Mouse (Mus musculus) lung, postnatal 0 days (tissue): ENCODE measurements around the gene Chrnb1. TPM values are rescaled to one million over a fixed set of nuclear protein-coding genes. Genes with fewer than 3 reads are reported as not detected.

Experiments
- ATAC-seq: fragments of 200-750 bp; cut with Nextera tagmentation; 2 replicates; pipeline ENCODE4 v1.8.0; 2017; ENCODE audit warnings: moderate library complexity
- DNase-seq: peaks from one replicate; pipeline ENCODE4 v3.0.0-alpha.2; 2016; ENCODE audit warnings: low spot score
- H3K27ac ChIP-seq: fragments of 300-500 bp; sonication (generic); 2 replicates; pipeline ENCODE4 v1.5.1; 2014; ENCODE audit warnings: antibody characterized with exemption, mild to moderate bottlenecking, low read length, mixed read lengths
- H3K27me3 ChIP-seq: fragments of 300-500 bp; sonication (generic); replicated peaks from 2 replicates; pipeline ENCODE4 v1.6.1; 2014; ENCODE audit warnings: low read length, mixed read lengths; ENCODE audit not compliant: insufficient read depth
- H3K36me3 ChIP-seq: fragments of 300-500 bp; sonication (generic); 2 replicates; pipeline ENCODE4 v1.6.1; 2014; ENCODE audit warnings: low read length, mixed read lengths; ENCODE audit not compliant: insufficient read depth
- H3K4me1 ChIP-seq: fragments of 300-500 bp; sonication (generic); 2 replicates; pipeline ENCODE4 v1.6.1; 2014; ENCODE audit warnings: antibody characterized with exemption, low read depth, low read length, mixed read lengths; ENCODE audit not compliant: insufficient read depth
- H3K4me2 ChIP-seq: fragments of 300-500 bp; sonication (generic); replicated peaks from 2 replicates; pipeline ENCODE4 v1.6.1; 2014; ENCODE audit warnings: low read depth, mild to moderate bottlenecking, low read length, moderate library complexity, mixed read lengths
- H3K4me3 ChIP-seq: fragments of 300-500 bp; sonication (generic); 2 replicates; pipeline ENCODE4 v1.5.1; 2014; ENCODE audit warnings: low read depth, low read length
- H3K9ac ChIP-seq: fragments of 300-500 bp; sonication (generic); replicated peaks from 2 replicates; pipeline ENCODE4 v1.6.1; 2014; ENCODE audit warnings: low read depth, mild to moderate bottlenecking
- H3K9me3 ChIP-seq: fragments of 300-500 bp; sonication (generic); 2 replicates; pipeline ENCODE4 v1.6.1; 2016; ENCODE audit warnings: low read length, mixed read lengths
- CTCF ChIP-seq: IDR thresholded peaks from 2 replicates; pipeline ENCODE4 v1.5.1; 2016; ENCODE audit warnings: antibody characterized with exemption, mild to moderate bottlenecking
- EP300 ChIP-seq: IDR thresholded peaks from 2 replicates; pipeline ENCODE4 v1.6.1; 2016; ENCODE audit warnings: antibody characterized with exemption, mild to moderate bottlenecking, control low read depth
- WGBS: fragments of 180-500 bp; shearing (Covaris S2); extraction: QIAGEN DNeasy Blood & Tissue Kit; methylation state at CpG from one replicate; pipeline ENCODE4 v1.1.7; 2014; 5-methylcytosine and 5-hydroxymethylcytosine counted together
- polyA plus RNA-seq: library from polyadenylated mRNA; unstranded; fragments of >200 nt; fragmentation: Nextera tagmentation; extraction: Ambion mirVana; gene quantifications from 2 replicates; pipeline ENCODE4 v1.2.1, GENCODE M21; 2015

The Chrnb1 gene
- polyA plus RNA-seq, 1 experiment from 2014 or later: 16.2 TPM

DNA sequence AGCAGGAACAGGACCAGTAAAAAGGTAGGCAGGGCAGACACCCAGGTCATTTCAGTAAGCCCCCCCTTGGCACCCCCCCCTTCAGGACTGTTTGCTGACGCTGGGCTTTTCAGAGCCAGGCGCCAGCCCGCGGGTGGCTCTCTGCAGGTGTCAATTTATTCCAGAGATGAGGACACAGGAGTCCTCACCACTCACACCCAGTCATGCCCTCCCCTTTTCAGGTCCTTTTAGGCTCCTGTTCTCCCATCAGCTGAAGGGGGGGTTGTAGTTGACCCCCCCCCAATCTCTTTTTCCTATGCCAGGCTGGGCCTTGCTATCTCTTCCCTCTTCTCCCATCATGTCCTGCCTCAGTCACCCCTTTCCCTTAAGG lies 40.2 kb upstream of the Chrnb1 start:
- Histone ChIP-seq H3K27me3 (0 out of 2 replicates have a peak, but pooled peaks cover 5% of the 10 kb centered on the region), H3K4me1 (peaks cover 11% of the 10 kb centered on the region), H3K27ac (no peak overlapping the region), H3K36me3 (no peaks in the 10 kb centered on the region), H3K9ac (no peak overlapping the region), H3K4me3 (no peak overlapping the region), H3K4me2 (no peak overlapping the region), H3K9me3 (no peaks in the 10 kb centered on the region)
- no peak for ATAC-seq
- TF ChIP-seq EP300: no peak
- TF ChIP-seq CTCF: no peak
- DNase-seq: no peak
- 0% methylated on average over 3 of the region's 4 CpGs for WGBS

- H3K9ac ChIP-seq: no peak overlapping the region
- H3K36me3 ChIP-seq: no peaks in the 10 kb centered on the region
- DNase-seq: no peak
- TF ChIP-seq CTCF (no peak), EP300 (no peak)
- 22% methylated on average over 9 of the region's 9 CpGs for WGBS
- 0 out of 2 replicates have a peak, but pooled peaks cover 5% of the 10 kb centered on the region for H3K27me3 ChIP-seq
- no peaks in the 10 kb centered on the region for H3K9me3 ChIP-seq
- no peak overlapping the region for H3K4me2 ChIP-seq
- ATAC-seq: no peak
- H3K4me1 ChIP-seq: peaks cover 11% of the 10 kb centered on the region
- H3K27ac ChIP-seq: no peak overlapping the region
- H3K4me3 ChIP-seq: no peak overlapping the region
Observed at GRCm38 (mm10) chr11:69835326-69835965, 39.7 kb upstream of the Chrnb1 start.

DNA sequence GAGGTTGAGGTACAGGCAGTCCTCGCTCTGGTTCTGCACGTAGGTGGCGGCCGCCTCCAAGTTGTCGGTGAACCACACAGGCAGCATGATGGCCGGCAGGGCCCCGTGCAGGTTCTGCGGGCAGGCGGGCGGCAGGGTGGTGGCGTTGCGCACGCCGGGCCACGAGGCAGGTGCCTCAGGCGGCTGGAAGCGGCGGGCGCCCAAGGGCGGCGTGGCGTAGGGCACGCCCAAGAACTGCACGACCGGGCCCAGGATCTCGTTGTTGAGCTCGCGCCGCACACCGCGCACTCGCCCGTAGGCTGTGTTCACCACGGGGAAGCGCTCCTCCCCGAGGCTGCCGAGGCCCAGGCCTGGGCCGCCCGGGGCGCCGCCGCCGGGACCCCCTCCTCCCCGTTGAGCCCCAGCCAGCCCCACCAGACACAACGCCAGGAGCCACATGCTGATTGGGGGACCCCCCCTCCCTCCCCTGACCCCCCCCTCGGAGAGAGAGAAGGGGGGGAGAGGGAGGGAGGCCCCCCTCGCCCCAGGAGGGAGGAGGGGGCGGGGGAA lies 38.3 kb upstream of the Chrnb1 start:
- peak; percentile 54 for DNase-seq
- H3K27me3 ChIP-seq: 0 out of 2 replicates have a peak, but pooled peaks cover 5% of the 10 kb centered on the region
- TF ChIP-seq CTCF (no peak), EP300 (no peak)
- peak overlapping the region; percentile 32; the same call in 1 of the 2 replicates for H3K9ac ChIP-seq
- H3K4me3 ChIP-seq: peak overlapping the region; percentile 26
- ATAC-seq: no peak
- peaks cover 11% of the 10 kb centered on the region for H3K4me1 ChIP-seq
- WGBS: 11% methylated on average over 42 of the region's 48 CpGs
- no peak overlapping the region for H3K27ac ChIP-seq
- peak overlapping the region; percentile 64 for H3K4me2 ChIP-seq
- H3K36me3 ChIP-seq: no peaks in the 10 kb centered on the region
- no peaks in the 10 kb centered on the region for H3K9me3 ChIP-seq

- H3K4me1 ChIP-seq: peaks cover 11% of the 10 kb centered on the region
- TF ChIP-seq EP300 (no peak), CTCF (no peak)
- H3K36me3 ChIP-seq: no peaks in the 10 kb centered on the region
- no peak overlapping the region for H3K9ac ChIP-seq
- 0 out of 2 replicates have a peak, but pooled peaks cover 5% of the 10 kb centered on the region for H3K27me3 ChIP-seq
- H3K27ac ChIP-seq: no peak overlapping the region
- H3K4me2 ChIP-seq: peak overlapping the region; percentile 64
- H3K4me3 ChIP-seq: no peak overlapping the region; the same call in 1 of the 2 replicates
- H3K9me3 ChIP-seq: no peaks in the 10 kb centered on the region
- ATAC-seq (no peak), DNase-seq (no peak)
- WGBS: 45% methylated on average over 8 of the region's 8 CpGs
Observed at GRCm38 (mm10) chr11:69833554-69833953, 37.8 kb upstream of the Chrnb1 start.

DNA sequence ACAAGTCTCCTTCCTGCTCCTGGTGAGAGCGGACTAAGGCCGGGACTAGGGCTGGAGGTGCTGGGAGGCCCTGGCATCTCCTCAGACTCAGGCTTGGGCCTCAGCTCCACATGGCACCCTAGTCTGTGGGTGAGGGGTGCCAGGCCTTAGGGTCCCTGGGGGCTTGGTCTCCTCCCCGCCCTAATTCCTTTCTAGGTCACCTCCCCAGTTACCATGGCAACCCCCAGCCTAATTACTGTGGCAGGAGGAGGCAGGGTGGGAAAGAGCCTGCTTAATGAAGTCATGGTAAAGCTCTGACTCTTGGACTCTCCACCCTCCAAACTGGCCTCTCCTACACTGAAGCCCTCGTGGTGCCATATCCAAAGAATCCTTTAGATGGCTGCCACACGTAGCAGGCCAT lies 33.1 kb upstream of the Chrnb1 start:
- ATAC-seq (no peak), DNase-seq (no peak)
- no peaks in the 10 kb centered on the region for H3K9me3 ChIP-seq
- no peaks in the 10 kb centered on the region for H3K27me3 ChIP-seq
- no peak overlapping the region for H3K4me2 ChIP-seq
- TF ChIP-seq CTCF (no peak), EP300 (no peak)
- H3K4me3 ChIP-seq: no peak overlapping the region
- no peak overlapping the region for H3K27ac ChIP-seq
- no peak overlapping the region for H3K9ac ChIP-seq
- 73% methylated on average over 5 of the region's 5 CpGs for WGBS
- no peaks in the 10 kb centered on the region for H3K36me3 ChIP-seq
- no peaks in the 10 kb centered on the region for H3K4me1 ChIP-seq

GRCm38 (mm10) chr11:69823456-69823855 lies 27.7 kb upstream of the Chrnb1 start:
- H3K9ac ChIP-seq: no peak overlapping the region
- H3K4me3 ChIP-seq: no peak overlapping the region
- no peak for TF ChIP-seq EP300
- TF ChIP-seq CTCF: no peak
- no peak overlapping the region for H3K4me2 ChIP-seq
- H3K27ac ChIP-seq: no peak overlapping the region
- H3K9me3 ChIP-seq: no peaks in the 10 kb centered on the region
- no peaks in the 10 kb centered on the region for H3K36me3 ChIP-seq
- no peaks in the 10 kb centered on the region for H3K27me3 ChIP-seq
- H3K4me1 ChIP-seq: no peaks in the 10 kb centered on the region
- ATAC-seq (no peak), DNase-seq (no peak)
- WGBS: 61% methylated on average over 2 of the region's 2 CpGs
